Mouse (Mus musculus) heart, adult 2 months (tissue): ENCODE data around the gene Trim71. TPM values are rescaled to one million over a fixed set of nuclear protein-coding genes. Genes with fewer than 3 reads are reported as not detected.

Experiments used
- DNase-seq, 2 experiments: peaks; one replicate each; pipeline ENCODE4 v3.0.0; 2021
- H3K27ac ChIP-seq: fragments of 200-600 bp; 2 replicates; pipeline ENCODE4 v1.8.1; 2022
- H3K27me3 ChIP-seq: fragments of 200-500 bp; 2 replicates; pipeline ENCODE4 v1.6.1; 2012; ENCODE audit warnings: mild to moderate bottlenecking, low read length, inconsistent platforms, mixed read lengths; ENCODE audit not compliant: control insufficient read depth, insufficient read depth
- H3K36me3 ChIP-seq: fragments of 200-500 bp; 2 replicates; pipeline ENCODE4 v1.6.1; 2012; ENCODE audit warnings: low read length, inconsistent platforms; ENCODE audit not compliant: control insufficient read depth, insufficient read depth
- H3K4me1 ChIP-seq: fragments of 200-500 bp; 2 replicates; pipeline ENCODE4 v1.6.1; 2011; ENCODE audit warnings: low read length; ENCODE audit not compliant: control insufficient read depth, insufficient read depth
- H3K4me3 ChIP-seq: fragments of 200-600 bp; 2 replicates; pipeline ENCODE4 v1.8.1; 2022
- H3K79me2 ChIP-seq: fragments of 200-500 bp; replicated peaks from 2 replicates; pipeline ENCODE4 v1.6.1; 2012; ENCODE audit warnings: mild to moderate bottlenecking, inconsistent platforms, low read length, moderate library complexity, mixed read lengths; ENCODE audit not compliant: control insufficient read depth, insufficient read depth
- H3K9ac ChIP-seq: fragments of 200-500 bp; 2 replicates; pipeline ENCODE4 v1.6.1; 2012; ENCODE audit warnings: low read depth, mild to moderate bottlenecking, control low read depth, inconsistent platforms, low read length, mixed read lengths
- CTCF ChIP-seq: fragments of 200-600 bp; IDR thresholded peaks from 2 replicates; pipeline ENCODE4 v1.8.1; 2022; ENCODE audit warnings: antibody characterized with exemption, mild to moderate bottlenecking, moderate library complexity
- EP300 ChIP-seq: fragments of 200-500 bp; IDR thresholded peaks from 2 replicates; pipeline ENCODE4 v1.6.1; 2011; ENCODE audit warnings: low read depth, low read length, control low read depth; ENCODE audit not compliant: insufficient read depth
- POLR2A ChIP-seq: fragments of 200-500 bp; IDR thresholded peaks from 2 replicates; pipeline ENCODE4 v1.6.1; 2011; ENCODE audit warnings: mild to moderate bottlenecking, low read depth, low read length, control low read depth; ENCODE audit not compliant: insufficient read depth
- WGBS: fragments of 180-500 bp; shearing (Covaris S2); methylation state at CpG from one replicate; pipeline ENCODE4 v1.1.7; 2018; 5-methylcytosine and 5-hydroxymethylcytosine counted together
- intact Hi-C: fragments of 180-260 bp; cut with DNase I; formaldehyde crosslinking; loops from one replicate; pipeline ENCODE4 v1.15.1; 2025
- polyA plus RNA-seq: library from polyadenylated mRNA; depleted of rRNA; stranded (reverse); fragments of >200 nt; gene quantifications from 2 replicates; pipeline ENCODE4 v1.2.3, GENCODE M21; 2012; rRNA removed
- total RNA-seq, 2 experiments: library from RNA; stranded (reverse); gene quantifications; 2 replicates each; pipeline ENCODE4 v1.2.3; 2021

The Trim71 gene
- total and polyA plus RNA-seq, 3 experiments = not detected

- no peak for DNase-seq
- no peak overlapping the region for H3K4me3 ChIP-seq
- intact Hi-C loops = no loop called here
- H3K79me2 ChIP-seq = no peaks in the 10 kb centered on the region
- H3K27ac ChIP-seq = no peak overlapping the region
- no peak overlapping the region for H3K9ac ChIP-seq
- 82% methylated on average over 7 of the region's 7 CpGs for WGBS
- no peaks in the 10 kb centered on the region for H3K36me3 ChIP-seq
- H3K4me1 ChIP-seq = no peaks in the 10 kb centered on the region
- H3K27me3 ChIP-seq = no peaks in the 10 kb centered on the region
- TF ChIP-seq POLR2A = no peak
- no peak for TF ChIP-seq CTCF
- TF ChIP-seq EP300 = no peak
Observed at GRCm38 (mm10) chr9:114471892-114472291, 92.3 kb downstream of the Trim71 start.

GRCm38 (mm10) chr9:114468701-114469100 is 95.5 kb downstream of the Trim71 start:
- Histone ChIP-seq H3K79me2 (no peaks in the 10 kb centered on the region), H3K36me3 (no peaks in the 10 kb centered on the region), H3K27me3 (no peaks in the 10 kb centered on the region), H3K4me1 (no peaks in the 10 kb centered on the region), H3K9ac (no peak overlapping the region), H3K27ac (no peak overlapping the region), H3K4me3 (no peak overlapping the region)
- intact Hi-C loops = no loop called here
- DNase-seq = no peak
- WGBS = 97% methylated on average over 4 of the region's 4 CpGs
- no peak for TF ChIP-seq CTCF
- no peak for TF ChIP-seq POLR2A
- no peak for TF ChIP-seq EP300

- H3K4me3 ChIP-seq = no peak overlapping the region
- intact Hi-C loops = no loop called here
- no peaks in the 10 kb centered on the region for H3K79me2 ChIP-seq
- no peaks in the 10 kb centered on the region for H3K4me1 ChIP-seq
- WGBS = 83% methylated on average over 5 of the region's 5 CpGs
- no peak overlapping the region for H3K9ac ChIP-seq
- DNase-seq = no peak
- H3K27ac ChIP-seq = no peak overlapping the region
- TF ChIP-seq EP300 = no peak
- no peaks in the 10 kb centered on the region for H3K36me3 ChIP-seq
- H3K27me3 ChIP-seq = no peaks in the 10 kb centered on the region
Observed at GRCm38 (mm10) chr9:114468217-114468616, 96.0 kb downstream of the Trim71 start.

GRCm38 (mm10) chr9:114466871-114467270 is 97.3 kb downstream of the Trim71 start:
- Histone ChIP-seq H3K9ac (no peak overlapping the region), H3K4me3 (no peak overlapping the region), H3K4me1 (no peaks in the 10 kb centered on the region), H3K27ac (no peak overlapping the region), H3K79me2 (no peaks in the 10 kb centered on the region), H3K27me3 (no peaks in the 10 kb centered on the region), H3K36me3 (no peaks in the 10 kb centered on the region)
- TF ChIP-seq POLR2A (no peak), EP300 (no peak), CTCF (no peak)
- DNase-seq = no peak
- 82% methylated on average over 7 of the region's 7 CpGs for WGBS
- intact Hi-C loops = no loop called here

GRCm38 (mm10) chr9:114465442-114465841 is 98.7 kb downstream of the Trim71 start:
- no peaks in the 10 kb centered on the region for H3K27me3 ChIP-seq
- no peaks in the 10 kb centered on the region for H3K36me3 ChIP-seq
- no peak for DNase-seq
- H3K9ac ChIP-seq = no peak overlapping the region
- no peaks in the 10 kb centered on the region for H3K79me2 ChIP-seq
- H3K27ac ChIP-seq = no peak overlapping the region
- no peak for TF ChIP-seq POLR2A
- TF ChIP-seq CTCF = no peak
- TF ChIP-seq EP300 = no peak
- H3K4me1 ChIP-seq = no peaks in the 10 kb centered on the region
- H3K4me3 ChIP-seq = no peak overlapping the region
- 51% methylated on average over 6 of the region's 6 CpGs for WGBS
- intact Hi-C loops = no loop called here

- no peak overlapping the region for H3K4me3 ChIP-seq
- H3K9ac ChIP-seq = no peak overlapping the region
- no peaks in the 10 kb centered on the region for H3K79me2 ChIP-seq
- 94% methylated on average over 7 of the region's 7 CpGs for WGBS
- intact Hi-C loops = no loop called here
- no peak for DNase-seq
- no peaks in the 10 kb centered on the region for H3K27me3 ChIP-seq
- TF ChIP-seq CTCF (no peak), POLR2A (no peak), EP300 (no peak)
- no peaks in the 10 kb centered on the region for H3K36me3 ChIP-seq
- H3K4me1 ChIP-seq = no peaks in the 10 kb centered on the region
- no peak overlapping the region for H3K27ac ChIP-seq
Observed at GRCm38 (mm10) chr9:114462569-114462968, 101.6 kb downstream of the Trim71 start.

GRCm38 (mm10) chr9:114458436-114458835 is 105.7 kb downstream of the Trim71 start:
- H3K4me1 ChIP-seq = no peaks in the 10 kb centered on the region
- H3K36me3 ChIP-seq = no peaks in the 10 kb centered on the region
- DNase-seq = no peak
- no peaks in the 10 kb centered on the region for H3K79me2 ChIP-seq
- H3K4me3 ChIP-seq = no peak overlapping the region
- no peaks in the 10 kb centered on the region for H3K27me3 ChIP-seq
- WGBS = 91% methylated on average over 3 of the region's 3 CpGs
- TF ChIP-seq EP300 (no peak), CTCF (no peak), POLR2A (no peak)
- no peak overlapping the region for H3K9ac ChIP-seq
- intact Hi-C loops = no loop called here
- no peak overlapping the region for H3K27ac ChIP-seq

Other genes starting within 250 kb of the Trim71 start
- not detected for gene Bcl2a1c, start 234.2 kb downstream of the Trim71 start, total RNA-seq
- not detected in 2 replicates for gene Bcl2a1c, start 234.2 kb downstream of the Trim71 start, polyA plus RNA-seq
- gene Crtap, start 173.7 kb downstream of the Trim71 start, total RNA-seq = 10 to 100 TPM; 28.5 to 31.2 TPM
- 67.7 and 97.4 TPM in 2 replicates for gene Crtap, start 173.7 kb downstream of the Trim71 start, polyA plus RNA-seq
- 10 to 100 TPM; 12.2 to 14.8 TPM for gene Glb1, start 163.3 kb downstream of the Trim71 start, total RNA-seq
- gene Glb1, start 163.3 kb downstream of the Trim71 start, polyA plus RNA-seq = 20.8 and 27.1 TPM in 2 replicates
- gene Tmppe, start 163.3 kb downstream of the Trim71 start, total RNA-seq = 1 to 10 TPM; 3.7 to 3.9 TPM
- gene Tmppe, start 163.3 kb downstream of the Trim71 start, polyA plus RNA-seq = 2.7 and 4.9 TPM in 2 replicates
- not detected for gene Ccr4, start 59.5 kb downstream of the Trim71 start, total RNA-seq
- gene Ccr4, start 59.5 kb downstream of the Trim71 start, polyA plus RNA-seq = not detected in 2 replicates
- gene C130032M10Rik, start 48.7 kb downstream of the Trim71 start, total RNA-seq = not detected
- not detected in 2 replicates for gene C130032M10Rik, start 48.7 kb downstream of the Trim71 start, polyA plus RNA-seq
- gene Cnot10, start 75.8 kb upstream of the Trim71 start, total RNA-seq = 10 to 100 TPM; 22.5 to 23.5 TPM
- 16.8 and 26.2 TPM in 2 replicates for gene Cnot10, start 75.8 kb upstream of the Trim71 start, polyA plus RNA-seq
- gene Dync1li1, start 124.4 kb upstream of the Trim71 start, total RNA-seq = 10 to 100 TPM; 64.3 to 68.2 TPM
- gene Dync1li1, start 124.4 kb upstream of the Trim71 start, polyA plus RNA-seq = 22.4 and 32.6 TPM in 2 replicates
- gene Cmtm6, start 166.7 kb upstream of the Trim71 start, total RNA-seq = 10 to 100 TPM; 21.0 to 25.8 TPM
- 17.9 and 38.0 TPM in 2 replicates for gene Cmtm6, start 166.7 kb upstream of the Trim71 start, polyA plus RNA-seq
- gene Cmtm7, start 217.5 kb upstream of the Trim71 start, total RNA-seq = 10 to 100 TPM; 11.5 to 12.6 TPM
- 46.6 and 60.2 TPM in 2 replicates for gene Cmtm7, start 217.5 kb upstream of the Trim71 start, polyA plus RNA-seq